Mouse (Mus musculus) T-cell, adult 2 months (primary cell): ENCODE data around the gene Zfp2.
A peak's percentile ranks its signal among the peaks of the same experiment; 100 is the strongest.

Source experiments
- DNase-seq: peaks from one replicate; pipeline ENCODE4 v3.0.0; 2022; ENCODE audit warnings: low spot score

Gene Zfp2

DNA sequence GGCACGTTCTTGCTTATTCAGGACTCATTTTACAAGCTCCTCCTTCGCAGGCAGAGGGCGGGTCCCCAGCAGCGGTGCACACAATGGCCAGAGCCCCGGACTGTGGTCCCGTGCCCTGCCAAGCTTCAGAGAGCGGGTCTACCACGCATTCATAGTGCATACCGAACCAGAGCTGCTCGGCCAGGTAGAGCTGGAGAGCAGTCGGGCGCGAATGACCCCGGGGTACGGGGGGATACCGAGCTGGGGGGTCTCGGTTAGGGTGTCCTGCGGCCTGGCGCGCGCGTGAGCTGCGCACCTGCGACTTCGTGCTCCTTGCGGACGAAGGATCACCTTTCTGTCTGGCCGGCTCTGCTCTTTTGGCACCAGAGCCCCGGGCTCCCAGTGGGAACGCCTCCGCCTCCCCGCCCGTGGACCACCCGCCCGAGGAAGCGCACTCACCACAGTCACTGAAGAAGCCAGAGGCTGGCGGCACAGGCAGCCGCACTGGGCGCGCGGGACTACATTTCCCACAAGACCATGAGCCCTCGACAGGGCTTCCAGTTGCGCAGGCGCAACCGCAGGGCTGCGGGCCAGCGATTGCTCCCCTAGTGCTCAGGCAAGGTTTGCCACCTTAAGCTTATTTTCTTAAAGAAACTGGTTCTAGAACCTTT is at the start of gene Zfp2:
Gene Zfp2 (minus strand): TSS at position 495 of the 650 bp plus-strand sequence.
- DNase-seq, result peak; percentile 93

DNA sequence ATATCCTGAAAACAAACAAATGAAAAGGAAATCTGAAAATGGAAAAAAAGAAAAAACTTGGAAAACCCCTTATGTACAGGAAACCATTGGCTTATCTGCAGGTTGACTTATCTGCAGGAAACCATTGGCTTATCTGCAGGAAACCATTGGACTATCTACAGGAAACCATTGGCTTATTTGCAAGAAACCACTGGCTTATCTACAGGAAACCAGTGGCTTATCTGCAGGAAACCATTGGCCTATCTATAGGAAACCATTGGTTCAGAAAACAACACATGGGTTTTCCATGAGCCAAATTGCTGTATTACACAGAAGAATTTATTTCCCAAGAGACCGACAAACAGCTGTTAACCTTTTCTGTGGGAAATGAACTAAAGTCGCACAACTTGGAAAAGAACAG is 48.9 kb upstream of the Zfp2 start:
- DNase-seq, result no peak

DNA sequence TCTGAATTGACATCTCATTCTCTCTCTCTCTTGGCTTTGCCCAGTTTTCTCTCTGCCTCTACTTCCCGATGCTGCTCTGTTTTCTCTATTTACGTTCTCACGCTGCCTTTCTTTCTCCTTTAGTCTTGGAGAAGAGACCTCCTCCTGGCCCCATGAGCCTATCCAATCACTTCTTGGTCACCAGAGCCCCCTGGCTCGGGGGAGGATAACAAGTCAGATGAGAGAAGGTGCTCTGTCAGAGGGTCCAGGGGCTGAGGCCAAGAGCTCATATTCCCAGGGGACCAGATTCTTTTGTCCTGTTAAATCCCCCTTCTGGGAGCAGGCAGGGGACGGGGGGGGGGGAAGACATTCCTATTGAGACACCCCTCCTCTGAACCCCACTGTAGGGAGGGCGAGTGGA is 37.7 kb upstream of the Zfp2 start, which contains the start of gene Prop1:
Gene Prop1 (minus strand): TSS at position 101 of the 400 bp plus-strand sequence.
- DNase-seq, result no peak

DNA sequence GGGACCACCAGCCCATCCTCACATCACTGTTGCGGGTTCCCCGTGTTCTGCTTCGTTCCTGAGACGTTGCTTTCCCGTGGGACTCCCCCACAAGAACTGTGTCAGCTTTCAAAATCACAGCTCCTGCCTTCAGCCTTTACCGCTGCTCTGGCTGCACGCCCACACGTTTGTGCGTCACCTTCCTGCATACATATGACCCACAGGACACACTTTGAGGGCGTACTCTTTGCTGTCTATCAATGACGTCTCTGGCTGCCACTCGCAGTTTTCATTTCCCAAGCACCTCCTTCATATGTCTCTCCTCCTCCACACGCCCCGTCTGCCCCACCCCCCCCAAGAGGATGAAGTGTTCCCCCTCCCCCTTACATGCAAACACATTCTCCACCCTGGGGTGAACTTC is 36.3 kb upstream of the Zfp2 start:
- DNase-seq, result peak; percentile 15

DNA sequence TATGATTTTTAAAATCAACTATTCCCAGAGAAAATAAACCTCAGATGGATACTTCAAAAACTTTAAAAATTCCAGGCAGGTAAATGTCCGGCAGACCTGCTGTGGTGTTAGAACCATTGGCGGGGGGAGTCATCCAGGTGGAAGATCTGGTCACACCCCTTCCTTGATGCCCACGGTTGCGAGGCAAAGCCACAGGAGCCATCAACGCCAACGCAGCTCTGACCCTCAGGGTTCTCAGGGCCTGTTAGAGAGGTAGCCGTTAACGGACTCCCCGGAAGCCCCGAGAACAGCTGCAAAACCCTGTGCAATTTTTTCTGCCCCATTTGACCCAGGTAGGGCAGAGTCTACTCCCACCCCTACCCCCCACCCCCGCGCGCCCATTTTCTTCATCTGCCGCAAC is 27.5 kb upstream of the Zfp2 start, which contains the start of gene 4933414I15Rik:
Gene 4933414I15Rik (minus strand): TSS at position 260 of the 400 bp plus-strand sequence.
- DNase-seq, result no peak

DNA sequence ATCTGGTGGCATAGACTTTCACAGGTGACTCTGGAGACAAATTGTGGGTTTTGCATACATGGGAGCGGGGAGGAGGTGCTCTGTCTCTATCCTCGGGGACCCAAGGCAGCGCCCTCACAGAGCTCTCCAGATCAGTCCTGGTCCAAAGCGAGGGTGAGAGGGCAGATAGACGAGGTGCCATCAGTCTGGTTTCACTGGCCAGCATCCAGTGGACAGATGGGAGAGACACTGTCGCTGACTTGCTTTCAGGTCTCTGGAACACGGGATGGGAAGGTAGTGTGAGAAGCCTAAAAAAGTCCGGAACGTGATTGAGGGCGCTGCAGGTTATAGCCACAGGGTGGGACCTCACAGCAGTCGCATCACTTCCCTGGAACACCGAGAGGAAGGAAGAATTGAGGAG is 26.4 kb upstream of the Zfp2 start:
- DNase-seq, result no peak

DNA sequence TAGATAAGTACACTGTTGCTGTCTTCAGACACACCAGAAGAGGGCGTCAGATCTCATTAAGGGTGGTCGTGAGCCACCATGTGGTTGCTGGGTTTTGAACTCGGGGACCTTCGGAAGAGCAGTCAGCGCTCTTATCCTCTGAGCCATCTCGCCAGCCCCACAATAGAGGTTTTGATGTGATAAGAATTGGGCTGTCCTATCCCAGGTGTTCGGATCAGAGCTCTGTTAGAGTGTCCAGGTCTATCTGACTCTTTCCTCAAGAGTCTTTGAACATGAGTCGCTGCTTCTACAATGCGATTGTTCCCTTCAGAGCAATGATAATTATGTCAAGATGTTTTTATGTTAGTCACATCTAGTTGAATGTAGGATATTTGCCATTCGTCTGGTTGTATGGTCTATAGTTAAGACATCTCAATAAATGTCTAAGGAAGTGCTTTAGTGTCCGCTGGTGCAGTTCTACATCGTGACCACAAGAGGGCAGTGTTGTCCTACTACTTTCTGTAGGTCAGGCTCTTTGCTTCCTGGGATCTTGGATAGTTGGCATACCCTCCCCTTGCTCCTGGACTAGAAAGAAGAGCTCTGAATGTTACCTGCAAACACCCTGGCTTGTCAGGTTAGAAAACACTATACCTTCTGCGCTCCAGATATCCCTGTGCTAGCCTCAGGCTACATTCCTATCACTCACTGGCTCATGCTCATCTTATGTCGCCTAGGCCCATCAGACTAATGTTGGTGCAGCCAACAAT is 23.8 kb upstream of the Zfp2 start:
- DNase-seq, result no peak

DNA sequence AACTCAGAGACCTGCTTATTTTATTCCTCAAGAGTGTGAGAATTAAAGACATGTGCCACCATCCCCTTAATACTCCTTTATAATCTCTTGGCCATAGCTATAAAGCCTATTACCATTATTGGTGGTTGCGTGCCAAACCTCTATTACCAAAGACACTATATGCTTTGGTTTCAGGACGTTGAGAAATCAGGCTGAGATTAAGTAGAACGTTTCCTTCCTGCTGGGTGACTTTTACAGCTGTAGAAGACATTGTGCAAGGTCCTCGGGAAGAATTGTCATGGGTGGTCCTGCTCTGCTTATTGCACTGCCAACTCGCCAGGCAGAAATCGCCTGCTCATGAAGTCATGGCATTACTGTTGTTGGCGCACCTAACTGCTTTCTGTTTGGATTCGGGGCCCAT is 22.5 kb upstream of the Zfp2 start:
- no peak for DNase-seq

DNA sequence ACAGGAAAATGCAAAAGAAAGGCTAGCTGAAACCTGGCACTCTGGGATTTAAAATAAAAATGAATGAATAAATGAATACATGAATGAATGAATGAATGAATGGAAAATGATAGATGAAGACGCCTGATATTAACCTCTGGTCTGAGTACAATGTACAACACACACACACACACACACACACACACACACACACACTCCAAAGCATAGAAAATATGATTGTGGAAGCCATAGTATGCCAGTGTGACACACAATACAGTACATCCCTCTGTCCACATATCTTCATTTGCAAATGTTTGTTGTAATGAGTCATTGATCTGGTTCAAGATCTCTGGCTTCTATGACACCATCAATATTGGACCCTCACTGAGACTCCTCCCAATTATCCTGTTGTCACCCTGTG is 16.1 kb upstream of the Zfp2 start:
- no peak for DNase-seq

DNA sequence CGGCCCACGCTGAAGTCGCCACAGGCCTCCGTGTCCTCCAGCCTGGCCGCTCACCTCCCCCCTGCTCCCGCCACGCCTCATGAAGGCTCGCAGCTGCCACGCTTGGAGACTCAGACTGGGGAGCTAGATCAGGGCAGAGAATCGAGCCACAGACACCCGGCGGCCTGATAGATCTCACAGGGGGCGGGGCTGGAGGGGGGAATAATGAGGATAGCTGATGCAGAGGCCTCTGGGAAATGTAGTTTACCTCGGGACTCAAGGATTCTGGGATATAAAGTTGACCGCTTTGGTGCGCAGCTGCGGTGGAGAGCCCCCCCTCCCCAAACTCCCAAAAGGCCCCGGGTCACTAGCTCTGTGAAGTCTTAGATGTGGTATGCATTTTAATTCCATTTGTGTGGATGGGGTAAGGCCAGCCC is 15.5 kb upstream of the Zfp2 start, which contains the start of gene Zfp354b:
Gene Zfp354b (minus strand): TSS at position 183 of the 416 bp plus-strand sequence.
- peak; percentile 45 for DNase-seq

DNA sequence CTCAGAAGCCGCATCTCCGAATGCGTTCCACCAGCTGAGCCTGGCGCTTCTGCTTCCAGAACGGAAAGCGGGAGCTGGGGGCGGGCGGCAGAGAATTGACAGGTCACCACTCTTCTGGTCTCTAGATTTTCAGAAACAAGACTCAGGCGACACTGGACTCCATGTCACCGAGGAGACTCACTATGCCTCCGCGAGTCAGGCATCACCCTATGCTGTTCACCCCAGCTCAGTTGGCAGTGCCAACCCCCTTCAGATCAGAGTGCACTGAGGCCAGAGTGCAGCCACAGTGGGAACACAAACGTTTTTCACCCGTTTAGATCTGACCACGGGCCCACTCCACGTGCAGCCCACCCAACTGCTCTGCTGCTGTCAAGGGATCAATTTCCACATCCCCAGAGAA is 15.1 kb upstream of the Zfp2 start:
- no peak for DNase-seq

DNA sequence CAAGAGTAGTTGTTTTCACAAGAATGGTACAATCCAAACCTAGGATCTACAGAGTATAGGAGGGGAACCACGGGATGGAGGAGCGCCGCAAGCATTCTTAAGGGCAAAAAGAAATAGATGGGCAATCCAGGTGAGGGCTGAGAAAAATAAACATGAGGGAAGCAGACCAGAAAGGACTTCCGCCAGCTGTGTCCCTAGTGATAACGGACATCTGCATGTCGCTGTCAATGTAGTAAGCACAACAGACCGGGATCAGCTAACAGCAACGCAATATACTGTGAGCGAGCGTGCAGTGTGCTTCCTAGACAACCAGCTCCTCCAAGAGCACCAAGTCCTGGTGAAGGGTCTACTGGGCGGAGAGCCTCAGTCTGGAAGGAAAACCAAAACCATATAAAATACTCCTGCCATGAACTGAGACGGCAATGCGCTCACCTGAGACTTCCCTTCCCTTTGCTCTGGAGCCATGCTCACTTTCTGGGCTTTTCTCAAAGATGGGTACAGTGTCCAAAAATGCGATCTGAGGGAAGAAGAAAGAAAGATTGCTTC is 14.6 kb upstream of the Zfp2 start:
- DNase-seq, result no peak

DNA sequence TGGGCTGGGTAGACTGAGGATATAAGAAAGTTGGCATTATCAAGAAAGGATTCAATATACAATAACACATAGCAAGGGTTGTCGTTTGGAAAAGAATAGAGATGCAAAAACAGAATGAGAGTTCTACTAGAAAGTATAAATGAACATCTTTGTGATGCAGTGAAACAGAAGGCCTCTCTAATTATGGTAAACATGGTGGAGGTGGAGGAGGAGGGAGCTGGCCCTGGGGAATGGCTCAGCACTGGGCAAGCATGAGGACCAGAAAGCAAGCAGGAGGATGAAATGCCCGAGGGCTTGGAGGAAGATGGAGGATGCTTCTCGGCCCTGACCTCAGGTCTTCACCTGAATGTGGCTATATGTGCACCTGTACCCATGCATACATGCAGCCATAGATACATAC is 1.5 kb downstream of the Zfp2 start:
- DNase-seq, result no peak

DNA sequence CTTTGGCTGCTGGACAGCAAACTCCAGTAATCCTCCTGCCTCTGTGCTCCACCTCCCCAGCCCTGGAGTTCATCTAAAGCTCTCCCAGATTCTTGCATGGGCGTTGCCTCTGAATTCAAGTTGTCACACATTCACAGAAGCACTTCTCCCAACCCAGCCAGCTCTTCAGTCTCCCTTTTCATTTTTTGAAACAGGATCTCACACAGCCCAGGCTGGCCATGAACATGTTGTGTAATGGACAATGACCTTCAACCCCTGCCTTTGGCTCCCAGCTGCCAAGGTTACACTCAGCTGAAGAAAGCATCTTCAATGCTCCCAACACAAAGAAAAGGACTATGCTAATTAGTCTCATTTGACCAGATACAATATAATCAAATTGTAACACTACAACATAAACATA is 2.7 kb downstream of the Zfp2 start:
- no peak for DNase-seq

DNA sequence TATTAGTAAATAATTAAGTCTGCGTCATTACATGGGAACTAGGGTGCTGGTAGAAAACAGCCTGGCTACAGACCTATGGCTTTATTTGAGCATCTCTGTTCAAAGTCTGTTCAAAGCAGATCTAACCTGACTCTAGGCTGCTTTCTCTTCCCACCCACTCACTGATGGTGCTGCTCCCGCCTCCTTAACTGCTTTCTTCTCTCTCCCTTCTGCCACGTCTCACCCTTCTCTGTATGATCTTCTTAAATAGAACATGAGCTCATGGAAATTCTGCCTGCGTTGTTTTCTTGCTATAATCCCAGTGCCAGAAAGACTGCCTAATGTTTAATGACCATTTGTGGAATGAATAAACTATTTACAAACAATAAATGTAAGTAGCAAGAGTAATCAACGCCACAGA is 7.8 kb downstream of the Zfp2 start:
- no peak for DNase-seq

DNA sequence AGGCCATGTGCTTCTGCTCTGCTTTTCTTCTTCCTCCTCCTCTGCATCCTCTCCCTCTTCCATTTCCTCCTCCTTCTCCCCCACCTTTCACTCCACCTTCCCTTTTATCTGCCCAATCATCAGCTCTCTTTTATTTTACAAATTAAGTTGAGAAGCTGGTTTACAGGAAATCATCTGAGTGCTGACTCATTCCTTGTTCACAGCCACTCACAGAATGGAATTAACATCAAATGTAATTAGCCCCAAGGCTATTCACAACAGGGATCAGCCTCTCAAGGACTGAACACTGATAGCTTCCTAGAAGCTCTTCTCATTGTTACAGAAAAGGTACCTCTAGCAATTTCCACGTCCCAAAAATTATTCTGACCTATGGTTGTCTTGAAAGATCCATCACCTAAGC is 18.6 kb downstream of the Zfp2 start:
- DNase-seq, result no peak

DNA sequence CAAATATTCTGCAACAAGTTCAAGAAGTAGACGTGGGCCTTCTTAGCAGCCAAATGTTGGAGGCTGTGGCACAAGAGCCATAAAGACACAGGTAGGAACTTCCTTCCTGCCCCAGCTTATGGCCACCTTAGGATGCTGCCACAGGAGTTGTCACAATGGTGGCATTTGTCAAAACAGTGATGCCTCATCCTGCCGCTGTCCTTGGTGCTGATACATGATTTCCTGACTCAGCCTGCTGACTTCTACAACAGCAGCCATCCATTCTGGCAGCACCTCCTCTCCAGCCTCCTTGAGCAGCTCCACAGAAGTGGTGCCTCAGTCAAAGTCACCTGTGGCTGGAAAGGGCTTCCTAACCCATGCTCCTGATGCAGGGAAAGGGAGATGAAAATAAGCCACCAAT is 23.5 kb downstream of the Zfp2 start:
- no peak for DNase-seq

DNA sequence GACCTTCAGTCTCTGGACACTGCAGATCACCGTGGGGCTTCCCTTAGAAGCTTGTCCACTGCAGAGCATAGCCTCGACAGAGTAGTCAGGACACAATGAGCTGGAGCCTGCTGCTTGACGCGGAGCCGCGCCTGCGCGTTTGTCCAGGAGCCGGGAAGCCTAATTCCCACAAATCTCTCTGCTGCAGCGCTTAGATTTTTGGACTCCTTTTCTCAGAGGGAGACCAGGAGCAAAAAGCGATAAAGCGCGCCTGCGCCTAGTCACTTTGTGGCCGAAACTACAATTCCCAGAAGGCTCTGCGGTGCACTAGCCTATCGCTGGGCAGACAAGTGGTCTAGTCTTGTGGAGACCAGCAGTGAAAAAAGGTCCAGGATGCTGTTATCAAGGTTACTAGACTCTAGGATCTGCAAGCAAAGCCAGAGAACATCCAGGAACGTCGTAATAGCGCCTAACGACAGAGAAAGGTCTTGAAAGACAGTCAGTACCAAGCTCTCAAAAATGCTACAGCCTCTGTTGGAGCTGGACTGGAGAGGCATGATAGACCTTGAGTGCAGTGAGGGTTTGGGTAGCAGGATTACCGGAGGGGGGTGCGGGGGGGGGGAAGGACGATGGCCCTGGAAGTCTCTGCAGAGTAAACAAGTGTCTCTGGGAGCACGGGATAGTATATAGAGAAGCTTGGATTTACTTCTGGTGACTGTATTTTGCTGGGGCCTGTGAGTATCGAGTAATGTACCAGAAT is 28.4 kb downstream of the Zfp2 start, which contains the start of gene Zfp454:
Gene Zfp454 (minus strand): TSS at position 262 of the 739 bp plus-strand sequence.
- peak; percentile 1 for DNase-seq

DNA sequence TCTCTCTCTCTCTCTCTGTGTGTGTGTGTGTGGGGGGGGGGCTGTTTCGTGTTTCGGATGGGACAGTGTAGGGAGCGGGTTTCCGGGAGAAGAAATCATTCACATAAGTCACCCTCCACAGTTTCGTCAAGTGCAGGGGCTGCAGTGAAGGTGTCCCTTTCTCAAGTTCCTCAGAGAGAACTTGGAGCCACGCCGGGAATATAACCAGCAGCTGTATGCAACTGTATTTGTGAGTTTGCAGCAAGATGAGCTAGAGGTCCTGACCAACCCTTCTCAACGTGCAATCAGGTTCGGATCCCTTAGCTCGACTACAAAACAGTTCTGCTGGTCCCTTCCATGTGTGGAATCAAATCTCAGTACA is 29.1 kb downstream of the Zfp2 start:
- DNase-seq, result no peak

DNA sequence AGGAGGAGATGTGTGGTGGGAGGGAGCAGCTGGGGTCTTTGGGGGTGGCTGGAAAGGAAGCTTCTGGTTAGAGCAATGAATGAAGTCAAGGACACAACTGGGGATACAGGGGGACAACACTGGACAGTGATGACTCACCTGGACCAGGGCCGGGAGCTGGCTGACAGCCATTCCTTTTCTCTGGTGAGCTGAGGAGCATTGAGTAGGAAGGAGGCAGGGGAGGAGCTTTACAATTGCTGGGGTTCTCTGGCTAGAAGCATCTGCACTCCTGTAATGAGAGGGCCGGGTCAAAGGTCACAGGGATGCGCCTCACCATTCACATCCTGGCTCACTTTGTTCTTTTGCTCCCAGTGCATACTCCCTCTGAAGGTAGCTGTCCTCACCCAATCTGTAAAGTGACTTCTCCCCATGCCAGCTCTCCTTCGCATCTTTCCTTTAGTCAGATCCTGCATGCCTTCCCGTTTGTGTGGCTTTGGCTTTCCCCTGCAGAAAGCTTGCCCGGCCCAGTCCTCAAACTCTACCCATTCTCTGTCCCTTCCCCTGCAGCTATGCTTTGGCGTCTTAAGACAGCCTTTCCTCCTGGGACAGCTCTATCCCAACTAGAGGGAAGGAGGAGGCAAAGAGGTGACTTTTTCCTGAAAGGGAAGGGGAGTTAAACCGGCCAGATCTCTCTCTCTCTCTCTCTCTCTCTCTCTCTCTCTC is 29.6 kb downstream of the Zfp2 start:
- no peak for DNase-seq

DNA sequence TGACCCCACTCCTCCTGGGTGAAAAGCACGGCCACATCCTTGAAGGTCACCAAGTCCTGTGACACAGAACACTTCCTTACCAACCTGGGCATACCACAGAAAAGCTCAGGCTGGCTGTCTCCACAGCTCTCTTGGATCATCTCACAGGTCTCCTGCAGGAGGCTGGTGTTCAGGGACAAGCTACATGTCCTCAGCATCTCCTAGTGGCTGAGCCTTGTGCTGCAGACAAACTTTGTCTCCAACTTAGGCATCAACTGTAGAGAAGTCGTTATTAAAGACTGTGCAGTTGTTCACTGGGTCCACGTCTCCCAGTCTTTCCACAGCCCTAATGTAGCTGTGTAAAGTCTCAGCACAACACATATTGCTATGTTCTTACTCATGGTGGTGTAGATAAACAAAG is 32.2 kb downstream of the Zfp2 start:
- DNase-seq, result peak; percentile 0

DNA sequence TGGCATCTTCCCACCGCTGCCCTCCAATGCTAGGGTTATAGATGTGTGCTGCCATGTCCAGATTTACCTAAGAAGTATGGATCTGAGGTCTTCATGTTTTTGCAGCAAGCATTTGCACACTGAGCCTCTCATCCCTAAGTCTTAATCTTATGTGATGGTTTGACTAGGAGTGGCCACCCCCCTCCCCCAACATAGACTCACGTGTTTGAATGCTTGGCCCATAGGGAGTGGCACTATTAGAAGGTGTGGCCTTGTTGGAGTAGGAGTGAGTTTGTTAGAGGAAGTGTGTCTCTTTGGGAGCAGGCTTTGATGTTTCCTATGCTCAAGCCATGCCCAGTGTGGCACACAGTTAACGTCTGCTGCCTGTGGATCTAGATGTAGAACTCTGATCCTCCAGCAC is 37.3 kb downstream of the Zfp2 start:
- no peak for DNase-seq
